Mouse (Mus musculus) heart, adult 2 months (tissue): ENCODE results near the gene Gpd1.

Source experiments
- CTCF ChIP-seq: fragments of 200-600 bp; IDR thresholded peaks from 2 replicates; pipeline ENCODE4 v1.8.1; 2022; ENCODE audit warnings: antibody characterized with exemption, mild to moderate bottlenecking, moderate library complexity
- POLR2A ChIP-seq: fragments of 200-500 bp; IDR thresholded peaks from 2 replicates; pipeline ENCODE4 v1.6.1; 2011; ENCODE audit warnings: mild to moderate bottlenecking, low read depth, low read length, control low read depth; ENCODE audit not compliant: insufficient read depth

GRCm38 (mm10) chr15:99698533-99699085 lies 18.7 kb upstream of the Gpd1 start:
- TF ChIP-seq POLR2A: no peak
- no peak for TF ChIP-seq CTCF
